Mouse (Mus musculus) gastrocnemius, adult 8-10 months (tissue): ENCODE results near the gene Vps53. TPM values are rescaled to one million over a fixed set of nuclear protein-coding genes. Genes with fewer than 3 reads are reported as not detected.

Source experiments
- DNase-seq, 2 experiments: peaks; one replicate each; pipeline ENCODE4 v3.0.0; 2022; ENCODE audit warnings: low spot score in 2 of 2
- total RNA-seq, 4 experiments: library from RNA; stranded (reverse); gene quantifications; 2 replicates each; pipeline ENCODE4 v1.2.4; 2022

The Vps53 gene
- total RNA-seq, 4 experiments from 2014 or later: 19.6 to 22.5 (median 21.5) TPM

- DNase-seq: no peak
Measured at GRCm38 (mm10) chr11:76059971-76060370, 119.5 kb downstream of the Vps53 start.

- DNase-seq: no peak
Measured at GRCm38 (mm10) chr11:76056487-76056886, 123.0 kb downstream of the Vps53 start.

- DNase-seq: no peak
Measured at GRCm38 (mm10) chr11:76052496-76052895, 127.0 kb downstream of the Vps53 start.

- no peak for DNase-seq
Measured at GRCm38 (mm10) chr11:76050967-76051512, 128.4 kb downstream of the Vps53 start.

- DNase-seq: no peak
Measured at GRCm38 (mm10) chr11:76050509-76050908, 128.9 kb downstream of the Vps53 start.

GRCm38 (mm10) chr11:76045367-76045766 lies 134.1 kb downstream of the Vps53 start:
- DNase-seq: no peak

- DNase-seq: no peak
Measured at GRCm38 (mm10) chr11:76044468-76044867, 135.0 kb downstream of the Vps53 start.

- no peak for DNase-seq
Measured at GRCm38 (mm10) chr11:76042882-76043281, 136.6 kb downstream of the Vps53 start.

- DNase-seq: no peak
Measured at GRCm38 (mm10) chr11:76042041-76042638, 137.3 kb downstream of the Vps53 start.

- no peak for DNase-seq
Measured at GRCm38 (mm10) chr11:76040761-76041376, 138.6 kb downstream of the Vps53 start.

- no peak for DNase-seq
Measured at GRCm38 (mm10) chr11:76040106-76040505, 139.3 kb downstream of the Vps53 start.

GRCm38 (mm10) chr11:76039271-76040053 lies 140.0 kb downstream of the Vps53 start:
- no peak for DNase-seq

- no peak for DNase-seq
Measured at GRCm38 (mm10) chr11:76037581-76038294, 141.7 kb downstream of the Vps53 start.

- DNase-seq: no peak
Measured at GRCm38 (mm10) chr11:76035182-76035581, 144.3 kb downstream of the Vps53 start.

GRCm38 (mm10) chr11:76033836-76034235 lies 145.6 kb downstream of the Vps53 start:
- no peak for DNase-seq

- no peak for DNase-seq
Measured at GRCm38 (mm10) chr11:76033359-76033758, 146.1 kb downstream of the Vps53 start.

GRCm38 (mm10) chr11:76028072-76028465 lies 151.4 kb downstream of the Vps53 start:
- DNase-seq: peak in 1 of 2 experiments; percentile 12

GRCm38 (mm10) chr11:76027139-76028071 lies 152.0 kb downstream of the Vps53 start, which contains the start of gene Rflnb:
Gene Rflnb (minus strand): TSS chr11:76027782.
- peak; percentile 83 to 84 for DNase-seq

GRCm38 (mm10) chr11:76026527-76027138 lies 152.8 kb downstream of the Vps53 start:
- no peak for DNase-seq

GRCm38 (mm10) chr11:76025080-76025583 lies 154.3 kb downstream of the Vps53 start:
- DNase-seq: no peak
